Mouse (Mus musculus) forelimb bud, embryonic 11.5 days (tissue): ENCODE measurements around the gene Traf5.

Experiments used
- DNase-seq: peaks from one replicate; pipeline ENCODE4 v3.0.0-alpha.2; 2012; ENCODE audit warnings: low read depth, low spot score

Gene Traf5

DNA sequence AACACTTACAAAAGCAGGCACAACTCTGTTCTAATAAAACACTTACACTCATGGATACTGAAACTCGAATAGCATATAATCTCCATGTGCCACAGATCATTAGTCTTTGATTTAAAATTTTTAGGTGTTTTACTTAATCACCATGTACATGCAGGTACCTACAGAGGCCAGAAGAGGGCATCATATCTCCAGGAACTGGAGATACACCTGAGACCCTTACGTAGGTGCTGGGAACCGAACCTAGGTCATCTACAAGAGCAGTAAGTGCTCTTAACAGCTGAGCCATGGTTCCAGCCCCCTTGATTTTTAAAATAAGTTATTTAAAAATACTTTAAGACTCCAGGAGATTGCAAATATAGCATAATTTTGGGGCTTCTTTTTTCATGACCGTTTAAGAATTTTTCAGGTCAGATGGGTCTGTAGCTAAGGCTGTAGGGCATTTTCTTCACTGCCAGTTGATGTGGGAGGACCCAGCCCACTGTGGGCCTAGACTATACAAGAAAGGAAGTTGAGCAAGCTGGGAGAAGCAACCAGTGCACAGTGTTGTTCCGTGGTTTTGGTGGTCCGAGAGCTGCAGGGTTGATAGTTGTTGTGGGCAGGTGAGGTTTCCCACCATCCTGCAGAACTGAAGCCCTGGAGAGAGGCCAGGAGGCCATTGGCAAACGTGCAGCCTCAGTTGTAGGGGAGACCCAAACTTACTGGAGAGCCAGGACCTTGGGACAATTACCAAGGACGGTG, 29.0 kb downstream of the Traf5 start:
- DNase-seq = no peak

DNA sequence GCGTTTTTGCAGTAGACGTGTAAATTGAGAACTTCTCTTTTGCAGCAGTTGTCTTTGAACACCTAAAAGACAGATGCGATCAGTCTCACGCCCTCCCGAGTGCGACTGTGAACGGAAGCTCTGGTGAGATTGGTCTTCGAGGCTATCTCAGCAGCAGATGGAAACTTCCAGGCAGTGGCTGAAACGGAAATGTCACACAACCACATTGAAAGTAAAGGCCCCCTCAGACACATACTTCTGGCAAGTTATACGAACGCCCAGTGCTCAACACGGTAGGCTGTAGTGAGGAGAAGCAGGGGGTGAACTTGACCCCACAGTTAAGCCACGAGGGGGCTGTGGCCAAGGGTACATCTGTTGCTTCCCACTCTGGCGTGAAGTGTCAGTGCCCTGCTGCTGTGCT, 29.7 kb downstream of the Traf5 start:
- DNase-seq = no peak

DNA sequence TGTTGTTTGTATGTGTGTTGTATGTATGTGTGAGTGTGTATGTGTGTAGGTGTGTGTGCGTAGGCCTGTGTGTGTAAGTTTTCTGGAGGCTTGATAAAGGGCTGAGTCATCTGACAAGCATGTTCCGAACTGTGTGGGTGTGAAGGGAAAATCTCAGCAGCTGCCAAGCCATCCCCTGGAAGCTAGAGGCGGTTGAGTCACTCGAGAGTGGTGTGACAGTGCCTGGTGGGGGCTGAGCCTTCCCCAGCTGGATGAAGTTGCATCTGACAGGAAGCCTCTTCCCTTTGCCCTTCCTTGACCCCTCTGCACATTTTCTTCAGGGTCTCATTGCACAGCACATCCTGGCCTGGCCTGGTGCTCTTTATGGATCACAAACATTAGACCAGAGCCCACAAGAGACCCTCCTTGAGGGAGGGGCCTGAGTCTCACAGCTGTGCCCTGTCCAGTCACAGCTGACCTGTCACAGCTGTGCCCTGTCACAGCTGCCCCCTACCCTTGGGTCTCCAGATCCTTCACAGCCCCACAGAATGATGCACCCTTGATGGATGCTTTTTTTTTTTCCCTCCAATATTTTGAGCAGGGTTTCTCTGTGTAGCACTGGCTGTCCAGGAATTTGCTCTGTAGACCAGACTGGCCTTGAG, 30.6 kb downstream of the Traf5 start:
- DNase-seq = no peak

DNA sequence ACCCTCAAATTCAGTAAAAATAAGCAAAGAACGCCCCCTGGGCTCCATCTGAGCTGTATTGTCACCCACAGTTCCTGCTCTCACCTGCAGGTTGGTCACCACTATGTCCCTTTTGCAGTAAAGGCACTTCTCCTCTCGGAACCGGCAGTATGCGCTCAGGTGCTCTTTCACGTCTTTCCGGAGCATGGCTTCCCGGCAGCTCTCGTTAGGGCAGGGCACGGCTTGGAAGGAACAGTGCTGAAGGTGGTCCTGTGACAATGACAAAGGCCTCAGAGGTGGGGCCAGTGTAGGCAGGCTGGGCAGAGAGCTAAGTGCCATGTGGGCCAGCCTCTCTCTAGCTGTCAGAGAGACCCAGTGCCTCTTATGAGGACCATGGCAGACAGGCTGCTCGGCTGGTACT, 33.4 kb downstream of the Traf5 start:
- no peak for DNase-seq

DNA sequence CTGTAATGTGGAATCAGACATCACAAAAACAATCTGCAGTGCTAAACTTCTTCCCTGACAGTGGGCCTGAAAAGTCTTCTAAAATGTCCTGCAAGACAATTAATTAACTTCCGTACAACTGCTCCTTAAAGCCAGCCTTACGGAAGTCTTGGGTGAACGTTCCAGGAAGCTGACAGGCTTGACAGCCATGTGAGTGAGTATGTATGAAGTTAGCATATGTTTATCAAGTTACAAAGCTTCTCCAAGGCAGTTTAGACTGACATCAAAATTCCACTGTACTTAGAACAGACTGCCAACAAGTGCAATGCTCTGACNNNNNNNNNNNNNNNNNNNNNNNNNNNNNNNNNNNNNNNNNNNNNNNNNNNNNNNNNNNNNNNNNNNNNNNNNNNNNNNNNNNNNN, 38.6 kb downstream of the Traf5 start:
- no peak for DNase-seq

DNA sequence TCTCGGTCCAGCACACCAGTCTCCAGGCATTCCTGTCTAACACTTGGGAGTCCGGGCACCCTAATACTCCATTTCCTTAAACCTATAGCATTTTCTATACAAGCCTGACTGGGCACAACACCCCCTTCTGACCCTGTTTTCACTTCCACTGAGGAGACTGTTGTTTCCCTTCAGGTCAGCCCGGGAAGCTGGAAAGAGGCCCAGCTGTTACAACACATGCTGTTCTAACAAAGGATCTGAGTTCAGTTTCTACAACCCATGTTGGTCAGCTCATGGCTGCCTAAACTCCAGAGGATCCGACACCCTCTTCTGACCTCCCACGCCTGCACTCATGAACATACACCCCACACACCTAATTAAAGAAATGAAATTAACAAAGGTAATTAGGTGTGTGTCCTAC, 39.4 kb downstream of the Traf5 start:
- DNase-seq = no peak

DNA sequence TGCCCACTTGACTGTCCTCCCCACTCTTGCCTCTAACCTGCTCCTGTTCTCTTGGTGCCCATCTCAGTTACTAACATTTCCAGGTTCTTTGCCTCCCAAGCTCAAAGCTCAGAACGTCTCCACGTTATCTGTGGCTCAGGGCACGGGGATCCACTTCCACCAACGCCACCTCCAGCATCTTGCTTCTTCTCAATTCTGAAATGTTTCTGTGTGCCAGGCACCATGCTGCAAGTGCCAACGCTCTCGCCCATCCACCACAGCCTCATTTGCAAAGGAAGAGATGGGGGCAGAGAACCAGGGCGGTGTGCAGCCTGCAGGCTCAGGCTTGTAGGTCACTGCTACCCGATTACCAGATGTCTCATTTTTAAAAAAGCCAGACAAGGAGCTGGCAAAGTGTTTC, 39.9 kb downstream of the Traf5 start:
- no peak for DNase-seq

DNA sequence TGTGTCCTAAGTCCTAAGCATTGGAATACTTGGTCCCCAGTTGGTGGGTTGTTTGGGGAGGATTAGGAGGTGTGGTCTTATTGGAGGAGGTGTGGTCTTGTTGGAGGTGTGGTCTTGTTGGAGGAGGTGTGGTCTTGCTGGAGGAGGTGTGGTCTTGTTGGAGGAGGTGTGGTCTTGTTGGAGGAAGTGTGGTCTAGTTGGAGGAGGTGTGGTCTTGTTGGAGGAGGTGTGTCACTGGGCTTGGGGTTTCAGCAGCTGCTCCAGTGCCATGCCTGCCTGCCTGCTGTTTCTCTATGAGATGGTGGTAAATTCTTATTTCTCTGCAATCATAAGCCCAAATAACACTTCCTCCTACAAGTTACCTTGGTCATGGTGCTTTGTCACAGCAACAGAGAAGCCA, 93.3 kb downstream of the Traf5 start:
- no peak for DNase-seq

DNA sequence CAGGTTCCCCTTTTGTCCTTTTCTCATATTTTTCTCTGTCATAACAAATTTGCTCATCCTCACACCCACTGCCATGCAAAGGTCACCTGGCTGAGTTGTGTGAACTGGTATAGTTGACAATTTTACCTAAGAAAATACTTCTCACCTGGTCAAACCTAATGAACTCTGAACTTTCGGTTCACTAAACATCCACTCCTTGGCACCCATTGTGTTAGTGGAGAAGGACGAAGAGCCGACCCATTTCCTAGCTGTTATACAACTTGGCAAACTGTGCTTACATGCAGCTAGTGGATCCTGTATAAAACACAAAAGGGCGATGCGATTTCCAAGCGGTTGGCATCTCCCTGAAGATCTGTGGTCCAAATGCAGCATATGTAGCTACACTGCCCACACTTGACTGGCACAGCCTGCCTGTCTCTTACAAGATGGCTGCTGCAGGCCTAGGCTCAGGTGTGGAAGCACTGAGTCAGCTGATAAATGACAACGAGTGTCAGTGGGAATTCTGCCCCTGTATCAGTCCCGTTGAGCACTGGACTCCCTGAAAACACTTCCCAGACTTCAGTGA, 95.7 kb downstream of the Traf5 start:
- DNase-seq = no peak

DNA sequence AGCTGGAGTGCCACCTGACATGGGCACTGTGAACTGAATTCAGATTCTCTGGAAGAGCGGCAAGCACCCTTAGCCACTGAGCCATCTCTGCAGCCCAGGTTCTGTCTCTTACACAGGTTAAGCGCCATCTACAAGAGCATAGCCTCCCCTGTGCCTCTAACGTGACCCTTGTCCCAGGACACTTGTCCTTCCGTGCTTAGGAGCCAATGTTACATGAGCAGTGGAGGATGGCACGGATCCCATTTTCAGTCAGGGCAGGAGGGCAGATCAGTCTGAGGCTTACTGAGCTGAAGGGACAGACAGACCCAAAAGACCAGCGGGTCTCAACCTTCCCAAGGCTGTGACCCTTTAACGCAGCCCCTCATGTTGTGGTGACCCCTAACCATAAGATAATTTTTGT, 96.4 kb downstream of the Traf5 start:
- DNase-seq = no peak

DNA sequence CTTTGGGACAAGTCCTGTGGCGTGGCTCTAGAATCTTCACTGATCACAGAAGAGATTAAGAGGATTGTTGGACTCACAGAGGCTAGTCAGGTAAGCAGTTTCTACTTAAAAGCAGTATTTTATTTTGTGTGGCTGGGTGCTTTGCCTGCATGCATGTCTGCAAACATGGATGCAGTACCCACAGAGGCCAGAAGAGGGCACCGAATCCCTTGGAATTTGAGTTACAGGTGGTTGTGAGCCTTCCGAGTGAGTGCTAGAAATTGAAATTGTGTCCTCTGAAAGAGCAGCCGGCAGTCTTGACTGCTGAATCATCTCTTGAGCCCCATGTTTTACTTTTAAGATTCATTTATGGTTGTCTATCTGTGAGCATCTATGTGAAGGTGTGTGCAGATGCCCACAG, 96.9 kb downstream of the Traf5 start:
- peak; percentile 51 for DNase-seq

DNA sequence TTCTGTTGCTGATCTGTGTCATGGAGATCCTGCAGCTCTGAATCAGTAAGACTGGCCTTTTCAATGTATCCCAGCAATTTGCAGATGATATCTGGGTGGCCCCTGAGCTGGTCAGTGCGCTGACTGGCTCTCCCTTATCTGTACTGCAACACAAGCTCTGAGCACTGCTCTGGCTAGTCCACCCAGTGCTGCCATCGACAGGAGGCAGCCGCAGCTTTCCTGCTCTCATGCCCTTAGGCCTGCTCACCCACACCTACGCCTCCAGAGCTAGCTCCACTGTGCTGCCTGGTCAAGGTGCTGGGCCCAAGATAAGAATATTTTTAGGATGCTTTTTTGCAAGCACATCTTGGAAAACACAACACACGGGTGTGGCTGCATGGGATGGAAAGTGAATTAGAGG, 97.9 kb downstream of the Traf5 start:
- no peak for DNase-seq

DNA sequence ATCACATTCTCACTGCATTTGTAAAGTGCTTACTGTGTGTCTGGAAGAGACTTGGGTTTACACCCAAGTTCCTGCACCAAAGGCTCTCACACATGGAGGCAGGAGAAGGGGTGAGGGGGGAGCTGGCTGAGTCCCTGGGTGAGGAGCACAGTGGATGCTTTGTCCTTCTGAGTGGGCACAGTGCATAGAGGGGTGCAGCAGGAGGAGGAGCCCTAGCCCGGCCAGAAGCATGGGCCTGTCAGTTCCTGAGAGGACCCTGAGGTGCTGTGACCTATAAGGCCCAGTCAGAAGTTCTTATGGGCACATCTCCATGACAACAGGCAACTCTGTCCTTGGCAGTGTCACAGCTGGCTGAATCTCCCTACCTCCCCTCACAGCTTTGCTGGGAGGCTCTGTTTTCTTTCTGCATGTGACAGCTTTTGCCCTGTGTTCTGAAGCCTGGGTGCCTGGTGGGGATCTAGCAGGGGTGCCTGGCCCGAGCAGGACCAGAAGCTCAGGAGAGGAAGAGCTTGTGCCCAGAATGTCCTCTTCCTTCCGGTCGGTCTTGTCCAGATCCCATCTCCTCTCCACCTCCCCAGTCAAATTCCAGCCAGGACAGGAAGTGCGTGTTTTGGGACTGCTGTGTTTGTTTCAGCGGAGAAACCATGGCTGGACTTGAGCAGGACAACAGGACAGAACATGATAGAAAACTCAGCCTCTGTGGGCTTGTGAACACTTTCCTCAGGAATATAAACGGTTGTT, 100.1 kb downstream of the Traf5 start:
- no peak for DNase-seq

DNA sequence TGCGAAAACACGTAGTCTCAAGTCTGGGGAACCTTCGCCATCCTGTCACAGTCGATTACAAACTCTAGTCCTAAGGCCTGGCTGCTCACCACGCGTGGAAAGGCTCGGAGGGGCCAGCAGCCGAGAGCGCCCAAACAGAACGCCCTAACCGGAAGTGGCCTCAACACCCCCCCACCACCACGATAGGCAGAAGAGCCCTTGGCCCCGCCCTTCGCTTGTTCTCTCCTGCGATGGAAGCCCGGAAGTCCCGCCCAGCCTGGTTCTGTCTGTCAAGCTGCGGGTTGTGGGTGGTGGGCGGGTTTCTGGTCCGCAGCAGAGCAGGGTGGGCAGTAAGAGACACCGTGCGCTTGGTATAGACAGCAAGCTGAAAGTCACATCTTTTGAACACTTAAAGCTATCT, 102.4 kb downstream of the Traf5 start:
- DNase-seq = peak; percentile 92

DNA sequence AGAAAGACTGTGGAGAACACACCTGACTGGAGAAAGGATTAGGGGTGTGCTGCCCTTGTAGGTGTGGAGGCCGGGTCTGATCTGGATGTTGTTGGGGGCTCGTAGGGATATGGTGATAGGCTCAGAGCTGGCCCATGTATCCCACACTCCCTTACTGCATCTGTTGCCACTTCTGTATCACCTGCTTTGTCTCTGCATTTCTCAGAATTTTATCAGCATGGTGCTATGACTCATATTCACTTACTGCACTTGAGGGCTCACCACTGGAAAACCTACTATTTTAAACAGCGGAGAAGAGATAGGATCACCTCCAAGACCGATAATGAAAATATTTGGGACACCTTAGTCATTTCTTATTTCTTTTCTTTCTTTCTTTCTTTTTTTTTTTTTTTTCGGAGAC, 103.3 kb downstream of the Traf5 start:
- DNase-seq = no peak

DNA sequence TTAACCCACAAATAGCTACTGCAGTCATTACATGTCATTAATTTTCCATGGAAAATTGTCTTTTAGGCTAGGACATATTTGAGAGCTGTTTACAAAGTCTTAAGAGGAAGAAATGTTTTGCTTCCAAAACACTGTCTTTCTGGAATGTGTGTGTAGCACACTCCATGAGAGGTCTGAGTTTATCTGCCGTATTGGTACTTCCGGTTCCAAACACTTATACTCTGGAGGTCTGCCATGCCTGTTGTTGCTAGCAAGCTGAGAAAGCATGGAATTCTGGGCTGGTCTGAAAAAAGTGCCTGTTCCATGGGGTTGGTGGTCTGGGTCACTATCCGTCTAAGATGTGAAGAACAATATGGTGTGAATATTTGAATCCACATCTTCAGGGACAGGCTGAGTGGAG, 103.7 kb downstream of the Traf5 start:
- DNase-seq = no peak

DNA sequence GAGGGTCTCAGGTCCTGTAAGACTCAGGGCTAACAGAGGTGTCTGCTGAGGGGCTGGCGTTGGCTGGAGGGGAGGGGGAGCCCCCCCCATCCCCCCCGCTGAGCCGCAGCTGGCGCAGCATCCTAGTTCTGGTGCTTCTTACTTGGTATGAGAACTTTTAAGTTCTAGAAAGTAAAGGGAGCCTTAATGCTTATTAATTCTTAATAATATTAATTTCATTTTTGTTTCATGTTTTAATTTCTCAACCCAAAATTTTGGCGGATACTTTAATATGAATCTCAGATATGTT, 104.9 kb downstream of the Traf5 start:
- DNase-seq = no peak

DNA sequence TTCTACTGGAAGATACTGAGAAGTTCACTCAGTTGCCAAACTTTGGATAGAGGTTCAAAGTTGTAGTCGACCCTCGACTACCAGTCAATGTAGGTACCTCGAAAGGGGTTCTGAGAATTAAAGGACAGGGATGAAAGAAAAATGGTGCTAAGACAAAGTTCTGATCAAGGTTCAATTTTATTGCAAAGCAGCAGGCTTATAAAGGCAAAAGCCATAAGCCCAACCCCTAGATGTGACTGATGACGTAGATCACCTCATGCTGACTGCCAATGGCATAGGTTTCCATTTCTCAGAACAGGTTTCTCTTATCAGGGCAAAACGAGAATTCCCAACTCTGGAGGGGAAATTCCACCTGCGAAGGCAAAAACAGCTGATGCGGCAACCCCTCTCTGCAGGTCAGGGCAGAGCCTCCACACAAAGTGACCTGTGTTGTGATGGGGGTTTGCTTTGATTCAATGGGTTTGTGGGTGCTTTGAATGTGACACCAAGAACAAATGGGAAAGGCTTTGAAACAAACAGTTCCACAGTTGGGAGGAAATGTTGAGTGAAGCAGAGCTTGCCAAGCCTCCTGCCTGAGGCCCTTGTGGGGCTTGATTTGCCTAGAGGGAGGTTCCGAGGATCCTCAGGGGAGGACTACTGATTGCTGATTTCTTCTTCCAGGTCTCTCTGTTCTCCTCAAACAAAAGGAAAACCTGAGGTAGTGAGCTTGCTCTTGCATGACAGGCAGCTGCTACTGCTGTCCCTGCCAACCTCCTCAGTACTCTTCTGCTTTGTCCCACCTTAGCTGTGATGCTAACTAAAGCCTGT, 105.5 kb downstream of the Traf5 start:
- DNase-seq = no peak

DNA sequence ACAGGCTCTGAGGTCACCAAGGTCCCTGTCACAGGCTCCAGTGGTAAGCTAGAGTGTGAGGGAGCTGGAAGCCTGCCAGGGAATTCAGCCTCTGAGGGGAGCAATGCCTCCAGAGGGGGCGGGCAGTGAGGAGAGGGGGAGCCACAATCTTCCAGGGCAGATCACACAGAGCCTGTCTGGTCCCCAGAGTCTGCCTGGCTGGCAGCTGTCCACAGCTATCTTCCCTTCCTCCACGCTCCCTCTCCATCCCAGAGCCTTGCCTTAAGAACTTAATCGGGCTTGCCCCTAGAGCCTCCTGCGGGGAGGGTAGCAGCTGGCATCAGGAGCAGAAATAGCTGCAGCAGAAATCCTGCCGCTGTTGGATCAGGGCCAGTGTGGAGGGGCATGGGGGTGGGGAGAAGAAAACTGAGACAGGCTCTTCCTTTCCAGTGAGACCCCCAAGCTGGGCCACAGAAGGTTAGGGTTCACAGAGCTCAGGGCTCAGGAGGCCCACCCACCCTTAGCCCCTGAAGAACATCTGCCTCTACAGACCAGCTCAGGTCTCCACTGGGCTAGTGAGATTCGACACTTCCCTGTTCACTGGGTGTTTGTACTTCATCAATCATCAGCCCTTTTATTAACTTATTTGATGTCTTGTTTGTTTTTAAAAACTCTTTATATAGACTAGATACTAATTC, 110.8 kb downstream of the Traf5 start:
- DNase-seq = no peak

DNA sequence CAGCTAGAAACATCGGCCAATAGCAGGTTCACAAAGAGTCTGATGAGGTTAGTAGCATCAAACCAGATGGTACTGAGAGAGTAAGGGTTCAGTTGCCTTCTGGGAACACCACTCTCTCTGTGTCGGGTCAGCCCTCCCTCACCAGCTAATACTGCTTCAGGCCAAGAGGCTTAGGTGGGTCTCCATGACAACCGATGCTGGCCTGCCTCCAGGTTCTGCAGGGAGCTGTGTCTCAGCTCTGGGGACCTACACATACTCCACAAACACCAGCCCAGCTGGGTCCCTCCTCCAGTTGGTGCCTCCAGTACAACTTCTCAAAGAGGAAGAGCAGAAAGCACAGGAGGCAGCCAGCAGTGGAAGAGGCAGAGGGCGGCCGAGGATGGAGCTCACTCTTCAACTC, 115.2 kb downstream of the Traf5 start, which contains the start of gene Rd3:
Rd3 (plus strand) TSS at position 184 of the 400 bp plus-strand sequence.
- peak; percentile 19 for DNase-seq
